Mouse (Mus musculus) layer of hippocampus, postnatal 14 days (tissue): ENCODE results near the gene Tgm2. TPM values are rescaled to one million over a fixed set of nuclear protein-coding genes. Genes with fewer than 3 reads are reported as not detected.

Experiments
- DNase-seq, 2 experiments: peaks; one replicate each; pipeline ENCODE4 v3.0.0; 2021 to 2022; ENCODE audit warnings: low spot score in 2 of 2, mixed read lengths in 1 of 2
- total RNA-seq, 2 experiments: library from RNA; stranded (reverse); gene quantifications; 2 replicates each; pipeline ENCODE4 v1.2.3; 2021

Tgm2 gene
- total RNA-seq, 2 experiments from 2014 or later, result 5.8 to 6.0 TPM

- DNase-seq, result no peak
Measured at GRCm38 (mm10) chr2:158115838-158116453, 30.3 kb downstream of the Tgm2 start.

- DNase-seq, result no peak
Measured at GRCm38 (mm10) chr2:158114931-158115330, 31.3 kb downstream of the Tgm2 start.

- peak in 1 of 2 experiments; percentile 29 for DNase-seq
Measured at GRCm38 (mm10) chr2:158113591-158114257, 32.5 kb downstream of the Tgm2 start.

GRCm38 (mm10) chr2:158109516-158109915, 36.7 kb downstream of the Tgm2 start:
- DNase-seq, result no peak

- DNase-seq, result peak; percentile 24 to 40
Measured at GRCm38 (mm10) chr2:158106947-158107587, 39.2 kb downstream of the Tgm2 start.

- no peak for DNase-seq
Measured at GRCm38 (mm10) chr2:158105605-158106004, 40.6 kb downstream of the Tgm2 start.

GRCm38 (mm10) chr2:158104966-158105365, 41.3 kb downstream of the Tgm2 start:
- no peak for DNase-seq

- DNase-seq, result no peak
Measured at GRCm38 (mm10) chr2:158101768-158102167, 44.5 kb downstream of the Tgm2 start.

- no peak for DNase-seq
Measured at GRCm38 (mm10) chr2:158099537-158099936, 46.7 kb downstream of the Tgm2 start.

GRCm38 (mm10) chr2:158098730-158099129, 47.5 kb downstream of the Tgm2 start:
- no peak for DNase-seq

- no peak for DNase-seq
Measured at GRCm38 (mm10) chr2:158097071-158097470, 49.2 kb downstream of the Tgm2 start.

- DNase-seq, result no peak
Measured at GRCm38 (mm10) chr2:158094846-158095245, 51.4 kb downstream of the Tgm2 start.

- no peak for DNase-seq
Measured at GRCm38 (mm10) chr2:158094300-158094699, 51.9 kb downstream of the Tgm2 start.

GRCm38 (mm10) chr2:158093345-158093744, 52.9 kb downstream of the Tgm2 start:
- no peak for DNase-seq

GRCm38 (mm10) chr2:158090096-158090495, 56.1 kb downstream of the Tgm2 start:
- no peak for DNase-seq

GRCm38 (mm10) chr2:158084486-158084885, 61.8 kb downstream of the Tgm2 start:
- no peak for DNase-seq

GRCm38 (mm10) chr2:158080622-158081241, 65.5 kb downstream of the Tgm2 start:
- DNase-seq, result no peak

GRCm38 (mm10) chr2:158079843-158080395, 66.3 kb downstream of the Tgm2 start:
- DNase-seq, result no peak

- no peak for DNase-seq
Measured at GRCm38 (mm10) chr2:158078971-158079370, 67.3 kb downstream of the Tgm2 start.

- DNase-seq, result no peak
Measured at GRCm38 (mm10) chr2:158077981-158078380, 68.3 kb downstream of the Tgm2 start.

- no peak for DNase-seq
Measured at GRCm38 (mm10) chr2:158076690-158077089, 69.5 kb downstream of the Tgm2 start.

- no peak for DNase-seq
Measured at GRCm38 (mm10) chr2:158074835-158075234, 71.4 kb downstream of the Tgm2 start.
